Mouse (Mus musculus) common myeloid progenitor, adult 5-6 weeks (primary cell): ENCODE results near the gene Slc7a11. TPM values are rescaled to one million over a fixed set of nuclear protein-coding genes. Genes with fewer than 3 reads are reported as not detected.

Source experiments
- ATAC-seq: replicated peaks from 2 replicates; pipeline ENCODE4 v1.8.0; 2016; ENCODE audit warnings: low read depth, mild to moderate bottlenecking, moderate TSS enrichment, inconsistent platforms; ENCODE audit not compliant: poor library complexity, severe bottlenecking
- total RNA-seq: library from RNA; stranded (forward); fragments of 200-1000, 187-1606 nt; gene quantifications from 2 replicates; pipeline ENCODE4 v1.2.3, GENCODE M21; 2017

The Slc7a11 gene
- total RNA-seq, 1 experiment from 2014 or later, result 0.32 TPM

GRCm38 (mm10) chr3:50014396-50014795 is 429.0 kb downstream of the Slc7a11 start:
- ATAC-seq, result no peak

DNA sequence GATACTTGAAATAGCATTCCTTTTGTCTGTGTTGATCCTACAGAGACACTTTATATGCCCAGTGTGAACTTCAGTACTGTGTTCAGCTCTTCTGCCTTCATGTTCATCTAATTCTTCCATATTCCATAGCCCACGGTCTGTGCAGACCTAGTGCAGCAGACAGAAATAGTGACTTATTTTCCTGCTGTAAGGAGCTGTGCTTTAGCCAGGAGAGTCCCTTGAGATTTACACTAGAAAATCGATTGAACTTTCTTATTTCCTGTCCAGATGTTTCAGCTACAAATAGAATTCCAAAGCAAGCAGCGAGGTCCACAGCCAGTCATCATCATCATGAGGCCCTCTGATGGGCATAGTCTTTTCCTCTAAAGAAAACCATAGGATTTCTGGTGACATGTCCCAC is 431.4 kb downstream of the Slc7a11 start:
- ATAC-seq, result no peak

GRCm38 (mm10) chr3:50003970-50004683 is 439.3 kb downstream of the Slc7a11 start:
- ATAC-seq, result no peak

- ATAC-seq, result no peak
These were observed 441.3 kb downstream of the Slc7a11 start for GRCm38 (mm10) chr3:50002067-50002466.

DNA sequence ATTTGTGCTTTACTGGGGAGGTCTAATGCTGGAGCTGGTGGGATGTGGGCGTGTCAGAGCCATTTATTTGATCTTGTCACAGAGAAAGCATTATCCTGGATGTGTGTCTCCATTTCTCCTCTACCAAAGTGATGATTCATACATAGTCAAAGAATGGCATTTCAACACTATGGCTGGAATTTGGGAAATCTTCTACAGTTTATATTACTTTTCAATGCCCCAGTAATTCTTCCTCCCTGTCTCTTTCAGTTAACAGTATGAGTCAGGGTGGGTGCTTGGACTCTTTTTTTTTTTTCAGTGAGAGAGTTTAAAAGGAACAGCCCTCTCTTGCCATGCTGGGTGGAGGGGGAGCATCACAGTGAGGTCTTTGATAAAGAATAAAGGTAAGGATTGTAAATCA is 441.8 kb downstream of the Slc7a11 start:
- ATAC-seq, result no peak

DNA sequence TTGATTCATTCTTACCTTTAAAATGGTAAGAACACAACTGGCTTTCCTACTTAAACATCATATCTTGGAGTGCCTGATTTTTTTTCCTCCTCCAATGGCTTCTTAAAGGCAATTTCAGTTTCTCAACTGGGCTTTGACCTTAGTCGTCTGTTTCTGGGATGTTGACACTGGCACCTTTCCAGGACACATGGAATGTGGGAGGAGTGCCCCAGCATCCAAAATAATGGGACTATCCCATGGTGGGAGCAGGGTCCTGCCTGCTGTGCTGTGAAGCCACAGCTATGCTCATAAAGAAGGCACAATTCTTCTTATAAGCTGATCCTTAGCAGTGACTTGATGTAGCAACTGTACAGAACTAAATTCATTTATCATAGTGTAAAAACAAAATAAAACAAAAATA is 450.5 kb downstream of the Slc7a11 start:
- no peak for ATAC-seq

GRCm38 (mm10) chr3:49987236-49987635 is 456.2 kb downstream of the Slc7a11 start:
- no peak for ATAC-seq

DNA sequence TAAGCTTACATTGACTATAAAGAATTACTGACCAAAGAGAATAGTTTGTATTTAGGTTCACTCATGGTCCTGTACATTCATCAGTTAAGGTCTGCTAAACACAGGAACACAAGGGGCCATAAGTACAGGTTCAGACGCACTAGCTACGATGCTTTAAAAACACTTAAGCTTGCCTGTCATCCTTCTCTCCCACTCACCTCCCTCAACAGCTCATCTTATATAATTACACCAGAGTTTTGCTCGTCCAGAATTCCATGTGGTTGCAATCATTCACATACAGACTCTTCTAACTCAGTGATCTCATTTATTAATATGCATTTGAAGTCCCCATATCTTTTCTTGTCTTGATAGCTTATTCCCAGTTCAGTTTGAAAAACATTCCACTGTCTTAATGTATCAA is 458.6 kb downstream of the Slc7a11 start:
- ATAC-seq, result no peak

- no peak for ATAC-seq
These were observed 459.8 kb downstream of the Slc7a11 start for GRCm38 (mm10) chr3:49983429-49984268.

DNA sequence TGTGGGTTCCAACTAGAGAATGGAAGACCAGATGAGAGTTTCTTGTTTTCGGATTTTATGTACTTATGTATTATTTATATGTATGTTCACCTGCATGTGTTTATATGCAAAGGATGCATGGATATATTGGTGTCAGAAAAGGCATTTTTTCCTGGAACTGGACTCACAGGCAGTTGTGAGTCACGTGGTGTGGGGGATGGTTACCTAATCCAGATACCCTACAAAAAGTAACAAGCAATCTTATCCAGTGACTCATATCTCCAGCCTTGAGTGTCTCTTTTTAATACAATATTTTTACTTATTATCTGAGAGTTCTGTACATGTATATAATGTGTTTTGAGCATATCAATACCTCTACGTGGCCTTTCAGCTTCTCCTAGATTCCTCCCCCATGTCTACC is 469.4 kb downstream of the Slc7a11 start:
- ATAC-seq, result no peak

DNA sequence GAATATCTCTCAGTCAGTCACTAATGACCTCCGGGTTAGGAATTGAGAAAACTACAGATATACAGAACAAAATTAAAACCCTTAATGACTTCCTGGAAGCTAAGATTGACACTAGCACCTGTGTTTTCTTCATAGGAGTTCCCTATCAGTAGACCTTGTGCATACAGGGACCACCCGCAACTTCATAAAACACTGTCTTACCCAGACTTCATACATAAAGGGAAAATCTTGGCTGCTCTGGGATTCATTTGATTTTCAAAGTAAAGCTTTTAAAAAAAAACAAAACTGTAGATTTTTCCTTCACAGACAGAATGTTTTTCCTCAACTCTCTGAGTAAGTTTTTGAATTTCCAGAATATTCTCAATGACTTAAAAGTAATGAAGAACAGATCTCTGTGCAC is 477.8 kb downstream of the Slc7a11 start:
- no peak for ATAC-seq

DNA sequence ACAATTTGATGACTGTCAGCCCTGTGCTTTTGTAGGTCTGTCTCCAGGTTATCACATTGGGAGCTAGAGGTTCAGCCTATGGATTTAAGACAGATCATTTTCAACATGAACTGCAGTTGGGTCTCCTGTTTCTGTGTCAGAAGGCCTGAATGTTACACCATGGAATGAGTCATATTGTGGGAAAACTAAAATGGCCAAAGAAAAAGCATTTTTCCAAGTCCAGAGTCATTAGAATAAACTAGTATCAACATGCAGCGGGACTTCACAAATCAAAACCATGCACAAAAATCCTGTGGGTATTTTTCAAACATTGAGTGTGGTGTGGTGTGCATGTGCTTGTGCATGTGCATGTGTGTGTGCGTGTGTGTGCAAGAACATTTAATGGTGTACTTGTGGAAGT is 482.8 kb downstream of the Slc7a11 start:
- ATAC-seq, result no peak

- no peak for ATAC-seq
These were observed 496.6 kb downstream of the Slc7a11 start for GRCm38 (mm10) chr3:49946845-49947244.

DNA sequence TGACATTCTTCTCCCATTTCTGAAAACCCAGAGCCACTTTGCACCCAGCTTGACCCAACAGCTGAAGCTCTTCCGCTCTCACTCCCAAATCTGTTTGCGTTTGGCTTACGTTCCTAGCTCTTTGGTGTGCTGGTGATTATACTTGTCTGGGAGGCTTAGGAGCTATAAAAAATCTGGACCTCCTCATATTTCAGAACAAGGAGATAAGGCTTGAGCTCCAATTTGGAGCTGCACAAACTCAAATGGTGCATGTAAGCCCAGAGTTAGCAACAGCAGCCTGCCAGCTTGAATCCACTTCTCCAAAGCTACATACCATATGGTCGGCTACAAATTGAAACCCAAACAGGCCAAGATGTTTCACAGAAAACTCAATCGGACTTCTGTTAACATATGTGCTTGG is 498.6 kb downstream of the Slc7a11 start:
- no peak for ATAC-seq

GRCm38 (mm10) chr3:49937611-49938010 is 505.8 kb downstream of the Slc7a11 start:
- ATAC-seq, result no peak

DNA sequence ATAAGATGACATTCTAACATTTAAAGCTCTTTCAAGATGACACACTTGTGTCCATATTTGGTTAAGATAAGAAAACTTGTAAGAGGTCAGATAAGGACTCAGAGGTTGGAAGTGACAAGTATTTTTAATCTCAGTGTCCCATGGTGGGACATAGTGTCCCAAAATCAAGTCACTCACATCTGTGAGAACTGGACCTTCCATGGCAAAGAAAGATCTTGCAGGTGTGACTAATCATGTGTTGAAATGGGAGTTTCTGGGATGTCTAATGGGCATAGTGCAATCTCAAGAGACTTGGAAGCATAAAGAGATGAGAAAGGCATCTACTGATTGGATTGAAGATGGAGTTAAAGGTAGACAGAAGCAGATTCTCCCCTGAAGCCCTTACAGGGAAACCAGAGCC is 513.9 kb downstream of the Slc7a11 start:
- no peak for ATAC-seq

GRCm38 (mm10) chr3:49928509-49929263 is 514.7 kb downstream of the Slc7a11 start:
- ATAC-seq, result no peak

DNA sequence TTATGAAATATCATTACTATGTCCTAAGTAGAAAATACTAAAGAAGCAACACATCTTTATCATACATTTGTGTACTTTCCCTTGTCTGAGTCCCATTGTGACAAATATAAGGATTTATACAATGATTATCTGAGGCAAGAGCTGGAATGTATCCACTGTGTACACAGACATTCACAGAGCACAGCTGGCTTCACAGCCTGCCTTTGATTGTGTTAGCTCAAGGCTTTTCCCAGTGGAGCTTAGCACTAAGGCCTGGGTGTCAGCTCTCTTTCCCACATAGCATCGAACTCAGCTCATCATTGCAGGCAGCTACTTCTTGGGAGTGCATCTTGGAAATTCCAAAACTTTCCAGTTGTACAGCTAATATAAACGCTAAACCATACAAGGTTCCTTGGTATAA is 529.5 kb downstream of the Slc7a11 start:
- ATAC-seq, result no peak

- ATAC-seq, result no peak
These were observed 532.5 kb downstream of the Slc7a11 start for GRCm38 (mm10) chr3:49910922-49911321.

DNA sequence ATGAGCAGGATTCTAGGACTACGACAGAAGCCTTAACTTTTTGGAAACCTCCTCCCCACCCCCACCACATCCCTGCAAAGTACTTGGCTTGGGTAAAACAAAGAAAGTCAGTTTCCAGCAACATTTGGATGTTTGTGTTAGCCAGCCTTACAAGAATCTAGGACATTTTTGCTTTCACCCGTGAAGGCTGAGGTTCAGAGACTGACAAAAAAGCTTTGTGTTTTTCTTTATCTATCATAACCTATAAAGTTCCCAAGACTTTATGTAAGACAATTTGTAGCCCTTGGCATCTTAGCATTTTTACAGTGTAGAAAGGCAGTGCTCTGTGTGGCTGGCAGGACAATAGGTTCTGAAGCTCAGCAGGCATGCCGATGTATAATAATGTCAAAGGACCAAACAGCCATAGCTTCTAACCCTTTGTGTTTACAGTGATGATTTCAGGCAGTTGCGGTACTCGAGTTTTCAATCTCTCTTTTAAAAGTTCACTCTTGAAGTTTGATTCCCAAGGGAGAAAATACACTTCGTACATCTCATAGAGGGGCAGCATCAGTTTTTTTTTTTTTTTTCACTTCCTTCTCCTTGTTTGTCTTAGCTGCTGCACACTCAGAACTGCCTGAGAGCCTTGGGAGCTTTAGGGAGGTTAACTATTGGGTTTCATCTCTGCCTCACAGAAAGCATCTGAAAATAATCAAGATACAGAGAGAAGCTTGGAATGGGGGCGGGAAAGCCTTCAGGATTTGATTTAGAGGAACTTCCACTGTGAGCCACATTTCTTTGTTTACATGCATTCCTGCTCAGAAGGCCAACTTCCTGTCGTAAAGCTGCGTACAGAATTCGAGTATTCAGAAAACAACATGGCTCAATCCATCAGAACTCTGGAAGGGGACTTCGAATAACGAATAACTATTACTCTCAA is 534.7 kb downstream of the Slc7a11 start:
- no peak for ATAC-seq
